Mouse (Mus musculus) CH12.LX (cell line): ENCODE data around the gene Alyref2.

Experiments used
- BHLHE40 ChIP-seq: IDR thresholded peaks from 2 replicates; pipeline ENCODE4 v1.6.1; 2011; ENCODE audit warnings: mild to moderate bottlenecking, low read depth, low read length, improper control_type of control experiment
- CTCF ChIP-seq, 2 experiments: IDR thresholded peaks in 1 of 2; conservative IDR thresholded peaks in 1 of 2; 2 replicates each; pipeline ENCODE4 v1.5.1; 2011 to 2012; ENCODE audit warnings: low read depth in 2 of 2, low read length in 2 of 2, improper control_type of control experiment in 1 of 2, inconsistent platforms in 1 of 2, mild to moderate bottlenecking in 1 of 2, moderate library complexity in 1 of 2
- MAZ ChIP-seq: IDR thresholded peaks from 2 replicates; pipeline ENCODE4 v1.6.1; 2012; ENCODE audit warnings: low read depth, mild to moderate bottlenecking, inconsistent platforms, low read length, improper control_type of control experiment, moderate library complexity
- POLR2AphosphoS2 ChIP-seq: IDR thresholded peaks from 2 replicates; pipeline ENCODE4 v1.6.1; 2011; ENCODE audit warnings: low read depth, low read length, improper control_type of control experiment
- TCF12 ChIP-seq: IDR thresholded peaks from 2 replicates; pipeline ENCODE4 v1.6.1; 2014; ENCODE audit warnings: low read depth, mild to moderate bottlenecking, inconsistent platforms, low read length, improper control_type of control experiment
- UBTF ChIP-seq: IDR thresholded peaks from 2 replicates; pipeline ENCODE4 v1.6.1; 2012; ENCODE audit warnings: low read depth, mild to moderate bottlenecking, inconsistent platforms, low read length, improper control_type of control experiment, moderate library complexity

DNA sequence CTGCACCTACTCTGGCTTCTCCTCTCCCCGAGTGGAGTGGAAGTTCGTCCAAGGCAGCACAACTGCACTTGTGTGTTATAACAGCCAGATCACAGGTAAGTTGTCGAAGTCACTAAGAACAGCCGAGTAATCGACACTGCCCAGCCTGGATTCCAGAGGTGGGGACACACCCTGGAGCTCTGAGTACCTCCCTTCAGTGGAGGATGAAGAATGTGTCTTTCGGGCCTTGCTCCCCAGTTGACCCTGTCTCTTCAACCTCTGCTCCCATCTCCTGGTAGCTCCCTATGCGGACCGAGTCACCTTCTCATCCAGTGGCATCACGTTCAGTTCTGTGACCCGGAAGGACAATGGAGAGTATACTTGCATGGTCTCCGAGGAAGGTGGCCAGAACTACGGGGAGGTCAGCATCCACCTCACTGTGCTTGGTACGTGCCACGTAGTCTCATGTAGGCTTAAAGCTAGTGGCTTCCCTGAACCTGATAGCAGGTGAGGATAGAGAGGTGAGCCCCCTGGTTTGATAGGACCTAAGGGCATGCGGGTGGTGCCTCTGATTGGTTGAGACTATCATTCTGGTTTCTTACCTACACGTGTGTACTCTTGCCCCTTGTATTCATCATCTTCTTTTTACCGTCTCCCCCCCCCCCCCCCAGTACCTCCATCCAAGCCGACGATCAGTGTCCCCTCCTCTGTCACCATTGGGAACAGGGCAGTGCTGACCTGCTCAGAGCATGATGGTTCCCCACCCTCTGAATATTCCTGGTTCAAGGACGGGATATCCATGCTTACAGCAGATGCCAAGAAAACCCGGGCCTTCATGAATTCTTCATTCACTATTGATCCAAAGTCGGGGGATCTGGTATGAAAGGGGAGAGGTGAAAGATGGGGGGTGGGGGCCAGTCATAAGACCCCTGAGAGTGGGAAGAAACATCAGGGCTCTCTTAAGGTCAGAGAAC, 42.5 kb upstream of the Alyref2 start:
- TF ChIP-seq BHLHE40 (no peak), TCF12 (no peak), CTCF (conservative IDR thresholded peaks at IDR 0.05 in 1 of 2, IDR thresholded peaks at IDR 0.05 in 1 of 2; ENCODE audit: low read depth in 2 of 2, low read length in 2 of 2) (no peak), UBTF (no peak), MAZ (no peak), POLR2AphosphoS2 (no peak)
